Mouse (Mus musculus): ENCODE data around the gene Akt3. TPM values are rescaled to one million over a fixed set of nuclear protein-coding genes. Genes with fewer than 3 reads are reported as not detected.

Akt3 gene
- polyA plus RNA-seq, 1 experiment from 2014 or later = 29.6 TPM

DNA sequence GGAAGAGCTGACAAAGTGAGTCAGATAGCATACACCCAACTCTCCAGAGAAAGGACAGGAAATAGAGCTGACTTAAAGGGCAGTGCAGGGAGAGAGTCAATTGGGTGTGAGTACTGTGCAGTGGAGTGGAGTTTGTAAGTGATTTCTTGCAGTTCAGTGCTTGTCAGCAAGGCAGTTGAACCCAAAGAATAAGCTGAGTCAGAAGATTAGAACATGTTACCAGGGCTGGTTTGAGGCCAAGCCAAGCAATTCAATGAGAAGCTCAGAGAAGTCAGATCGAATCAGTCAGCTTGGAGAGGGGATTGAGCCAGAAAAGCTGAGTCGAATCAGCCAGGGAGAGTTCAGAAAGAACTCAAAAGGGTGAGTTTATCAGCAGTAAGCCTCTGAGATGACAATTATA is 196.2 kb downstream of the Akt3 start:
- ChIA-PET POLR2A (no interaction called here), CTCF (interaction anchor here (0.6 to 1.1 kb wide), 3 partner anchors 11 to 73 kb away, joined by 3 to 4 read pairs (median 3); no protein-coding TSS in a partner anchor)
- ATAC-seq (no peak), DNase-seq (ENCODE audit: low read depth, low spot score) (no peak)
- H3K27me3 ChIP-seq = no peaks in the 10 kb centered on the region
- TF ChIP-seq CTCF (IDR thresholded peaks at IDR 0.05) = no peak
- in situ Hi-C loops (cut with MboI; ENCODE audit: low pct_unique_long_range_greater_than_20kb) = no loop called here

DNA sequence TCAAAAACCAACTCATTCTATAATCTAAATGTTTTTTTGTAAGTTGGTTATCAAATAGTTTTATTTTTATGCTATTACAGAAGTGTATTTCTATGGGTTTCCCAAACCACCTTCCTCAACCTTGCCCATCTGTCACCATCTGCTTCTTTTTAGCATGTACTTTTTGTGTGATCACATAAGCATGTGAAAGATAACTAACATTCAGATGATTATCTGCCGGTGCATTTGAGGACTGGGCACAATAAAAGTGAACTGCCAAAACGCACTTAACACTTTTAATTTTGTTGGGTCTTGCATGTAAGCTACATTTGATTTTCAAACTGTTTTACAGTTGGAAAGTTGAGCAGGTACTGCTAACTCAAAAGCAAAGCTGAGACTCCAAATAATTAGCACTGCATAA is 203.1 kb downstream of the Akt3 start:
- ChIA-PET CTCF (interaction anchor here (0.6 kb wide), 1 partner anchor 23 kb away, joined by 3 read pairs; no protein-coding TSS in a partner anchor), POLR2A (no interaction called here)
- no peaks in the 10 kb centered on the region for H3K27me3 ChIP-seq
- DNase-seq (ENCODE audit: low read depth, low spot score) (no peak), ATAC-seq (no peak)
- TF ChIP-seq CTCF (IDR thresholded peaks at IDR 0.05) = no peak
- in situ Hi-C loops (cut with MboI; ENCODE audit: low pct_unique_long_range_greater_than_20kb) = no loop called here

DNA sequence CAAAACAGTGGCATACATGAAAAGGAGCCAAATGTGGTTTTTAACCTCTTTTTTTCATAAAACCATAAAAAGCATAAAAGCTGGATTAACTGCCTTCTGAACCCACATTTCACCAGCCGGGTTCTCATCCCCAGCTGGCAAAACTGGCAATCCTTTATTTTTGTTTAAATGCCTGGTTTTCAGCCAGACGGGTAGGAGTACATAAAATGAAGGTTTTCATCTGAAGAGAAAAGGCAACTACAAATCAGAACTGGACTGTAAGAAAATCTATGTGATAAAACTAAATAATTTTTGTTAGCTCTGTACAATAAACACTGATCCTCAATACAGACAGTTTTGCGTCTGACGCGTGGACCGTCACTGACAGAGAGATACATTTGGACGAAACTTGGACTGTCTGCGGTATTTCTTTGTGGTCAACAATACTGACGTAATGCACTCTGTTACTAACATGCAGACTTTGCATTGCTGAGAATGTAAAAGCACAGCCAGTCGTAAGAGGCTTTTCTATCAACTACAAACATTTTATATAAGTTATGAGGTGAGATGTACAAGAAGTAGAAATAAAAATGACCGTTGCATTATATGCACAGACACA is 206.5 kb downstream of the Akt3 start:
- ChIA-PET CTCF (interaction anchor here (1.2 kb wide), 1 partner anchor 11 kb away, joined by 3 read pairs; no protein-coding TSS in a partner anchor), POLR2A (interaction anchor here (0.8 kb wide), 1 partner anchor 39 kb away, joined by 3 read pairs; no protein-coding TSS in a partner anchor)
- in situ Hi-C loops (cut with MboI; ENCODE audit: low pct_unique_long_range_greater_than_20kb) = no loop called here
- H3K27me3 ChIP-seq = no peaks in the 10 kb centered on the region
- DNase-seq (ENCODE audit: low read depth, low spot score) (peak; percentile 19), ATAC-seq (no peak)
- no peak for TF ChIP-seq CTCF (IDR thresholded peaks at IDR 0.05)

- ATAC-seq (no peak), DNase-seq (ENCODE audit: low read depth, low spot score) (no peak)
- POLR2A ChIA-PET = interaction anchor here (0.6 kb wide), 1 partner anchor 34 kb away, joined by 3 read pairs; no protein-coding TSS in a partner anchor
- no peak for TF ChIP-seq CTCF (IDR thresholded peaks at IDR 0.05)
- in situ Hi-C loops (cut with MboI; ENCODE audit: low pct_unique_long_range_greater_than_20kb) = no loop called here
- H3K27me3 ChIP-seq = no peaks in the 10 kb centered on the region
- CTCF ChIA-PET = no interaction called here
These were observed 209.2 kb downstream of the Akt3 start for GRCm38 (mm10) chr1:177048773-177049172.

GRCm38 (mm10) chr1:177046963-177047362 is 211.0 kb downstream of the Akt3 start:
- H3K27me3 ChIP-seq = no peaks in the 10 kb centered on the region
- in situ Hi-C loops (cut with MboI; ENCODE audit: low pct_unique_long_range_greater_than_20kb) = no loop called here
- ATAC-seq (no peak), DNase-seq (ENCODE audit: low read depth, low spot score) (no peak)
- no peak for TF ChIP-seq CTCF (IDR thresholded peaks at IDR 0.05)
- POLR2A ChIA-PET = no interaction called here
- CTCF ChIA-PET = interaction anchor here (0.7 to 1.0 kb wide), 3 partner anchors 57 to 210 kb away, joined by 3 read pairs; no protein-coding TSS in a partner anchor

DNA sequence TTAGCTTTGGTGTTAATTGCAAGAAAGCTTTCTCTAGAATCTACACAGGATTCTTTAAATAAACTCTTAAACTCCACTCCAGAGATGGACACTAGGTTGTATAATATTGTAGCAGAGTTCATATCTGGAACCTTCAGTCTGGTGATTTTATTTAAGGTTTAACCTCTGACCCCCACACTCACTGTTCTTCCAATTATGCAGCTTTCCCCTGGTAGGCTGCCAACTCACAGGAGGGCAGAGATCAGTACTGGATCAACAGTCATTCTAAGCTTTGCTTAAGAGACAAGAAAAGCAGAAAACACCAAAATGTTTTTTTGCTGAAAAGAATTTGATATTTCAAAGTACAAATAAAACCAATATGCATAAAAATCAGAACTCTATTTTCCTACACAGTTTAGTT is 212.1 kb downstream of the Akt3 start:
- no peak for TF ChIP-seq CTCF (IDR thresholded peaks at IDR 0.05)
- H3K27me3 ChIP-seq = no peaks in the 10 kb centered on the region
- ChIA-PET POLR2A (interaction anchor here (0.5 kb wide), 1 partner anchor 12 kb away, joined by 3 read pairs; no protein-coding TSS in a partner anchor), CTCF (interaction anchor here (1.5 to 1.6 kb wide), 2 partner anchors 13 to 15 kb away, joined by 5 to 6 read pairs; no protein-coding TSS in a partner anchor)
- no peak for DNase-seq (ENCODE audit: low read depth, low spot score)
- ATAC-seq = no peak
- in situ Hi-C loops (cut with MboI; ENCODE audit: low pct_unique_long_range_greater_than_20kb) = no loop called here

GRCm38 (mm10) chr1:177040058-177040457 is 217.9 kb downstream of the Akt3 start:
- ATAC-seq (no peak), DNase-seq (ENCODE audit: low read depth, low spot score) (no peak)

GRCm38 (mm10) chr1:177039093-177039674 is 218.8 kb downstream of the Akt3 start:
- H3K27me3 ChIP-seq = no peaks in the 10 kb centered on the region
- TF ChIP-seq CTCF (IDR thresholded peaks at IDR 0.05) = no peak
- in situ Hi-C loops (cut with MboI; ENCODE audit: low pct_unique_long_range_greater_than_20kb) = no loop called here
- no peak for ATAC-seq
- DNase-seq (ENCODE audit: low read depth, low spot score) = no peak
- POLR2A ChIA-PET = interaction anchor here (0.6 kb wide), 1 partner anchor 11 kb away, joined by 3 read pairs; no protein-coding TSS in a partner anchor
- CTCF ChIA-PET = interaction anchor here (0.9 kb wide), 1 partner anchor 11 kb away, joined by 3 read pairs; no protein-coding TSS in a partner anchor

More at GRCm38 (mm10) chr1:177040058-177040457, 217.9 kb downstream of the Akt3 start:
- no peaks in the 10 kb centered on the region for H3K27me3 ChIP-seq
- TF ChIP-seq CTCF (IDR thresholded peaks at IDR 0.05) = no peak
- ChIA-PET POLR2A (no interaction called here), CTCF (no interaction called here)
- in situ Hi-C loops (cut with MboI; ENCODE audit: low pct_unique_long_range_greater_than_20kb) = no loop called here

- in situ Hi-C loops (cut with MboI; ENCODE audit: low pct_unique_long_range_greater_than_20kb) = no loop called here
- ChIA-PET POLR2A (interaction anchor here (0.6 kb wide), 1 partner anchor 10 kb away, joined by 3 read pairs; no protein-coding TSS in a partner anchor), CTCF (interaction anchor here (0.9 kb wide), 1 partner anchor 10 kb away, joined by 3 read pairs; no protein-coding TSS in a partner anchor)
- no peaks in the 10 kb centered on the region for H3K27me3 ChIP-seq
- no peak for TF ChIP-seq CTCF (IDR thresholded peaks at IDR 0.05)
- no peak for DNase-seq (ENCODE audit: low read depth, low spot score)
- ATAC-seq = no peak
These were observed 219.6 kb downstream of the Akt3 start for GRCm38 (mm10) chr1:177038383-177038782.

DNA sequence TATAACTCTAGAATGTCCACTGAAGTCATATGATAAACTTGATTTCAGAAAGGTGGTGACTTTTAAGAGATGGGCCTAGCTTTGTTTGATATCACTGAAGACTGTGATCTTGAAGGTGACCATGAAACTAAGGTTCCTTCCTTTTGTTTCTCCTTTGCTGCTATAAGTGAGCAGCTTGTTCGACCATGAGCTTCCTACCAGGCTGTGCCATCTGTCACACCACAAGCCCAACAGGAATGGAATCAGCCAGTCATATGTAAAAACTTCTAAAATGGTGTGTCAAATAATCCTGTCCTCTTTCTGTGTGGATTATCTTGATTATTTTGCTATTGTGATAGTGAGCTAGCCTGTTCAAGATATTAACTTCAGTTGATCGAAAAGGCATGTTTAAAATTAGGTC is 222.5 kb downstream of the Akt3 start:
- CTCF ChIA-PET = no interaction called here
- no peaks in the 10 kb centered on the region for H3K27me3 ChIP-seq
- POLR2A ChIA-PET = interaction anchor here (1.2 kb wide), 1 partner anchor 17 kb away, joined by 3 read pairs; no protein-coding TSS in a partner anchor
- DNase-seq (ENCODE audit: low read depth, low spot score) (no peak), ATAC-seq (no peak)
- in situ Hi-C loops (cut with MboI; ENCODE audit: low pct_unique_long_range_greater_than_20kb) = no loop called here
- TF ChIP-seq CTCF (IDR thresholded peaks at IDR 0.05) = no peak

GRCm38 (mm10) chr1:177032233-177032632 is 225.8 kb downstream of the Akt3 start:
- H3K27me3 ChIP-seq = no peaks in the 10 kb centered on the region
- ATAC-seq (no peak), DNase-seq (ENCODE audit: low read depth, low spot score) (no peak)
- in situ Hi-C loops (cut with MboI; ENCODE audit: low pct_unique_long_range_greater_than_20kb) = no loop called here
- TF ChIP-seq CTCF (IDR thresholded peaks at IDR 0.05) = no peak
- CTCF ChIA-PET = interaction anchor here (1.1 to 1.6 kb wide), 2 partner anchors 13 to 22 kb away, joined by 3 to 6 read pairs; no protein-coding TSS in a partner anchor
- POLR2A ChIA-PET = no interaction called here
